Mouse (Mus musculus): ENCODE data around the gene Mapkap1. TPM values are rescaled to one million over a fixed set of nuclear protein-coding genes. Genes with fewer than 3 reads are reported as not detected.

Gene Mapkap1
- polyA plus RNA-seq, 1 experiment: 50.4 TPM

DNA sequence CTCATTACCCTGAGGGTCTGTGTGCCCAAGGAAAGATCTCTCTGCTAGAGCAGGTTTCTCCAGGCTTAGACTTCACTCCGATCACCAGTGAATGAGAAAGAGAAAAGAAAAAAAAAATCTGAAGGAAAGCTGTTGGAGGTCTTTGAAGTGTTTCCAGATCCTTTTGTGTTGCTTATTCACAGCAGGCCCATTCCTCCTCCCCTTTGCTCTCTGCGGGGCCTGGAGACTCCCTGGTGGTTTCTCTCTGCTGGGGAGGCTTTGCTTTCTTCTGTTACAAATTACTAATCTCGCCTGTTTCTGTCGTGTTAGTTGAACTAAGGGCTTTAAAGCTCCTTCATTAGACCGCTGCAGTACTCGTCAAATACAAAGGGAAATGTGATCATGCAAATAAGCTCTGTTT lies 163.8 kb downstream of the Mapkap1 start:
- Histone ChIP-seq H3K4me3 (replicated peaks; ENCODE audit: insufficient read depth, low read depth, low read length) (no peak overlapping the region), H3K27ac (ENCODE audit: insufficient read depth, low read length) (no peak overlapping the region)
- 65% methylated on average over 6 of the region's 6 CpGs for WGBS

GRCm38 (mm10) chr2:34571096-34571495 lies 164.5 kb downstream of the Mapkap1 start:
- Histone ChIP-seq H3K27me3 (ENCODE audit: control insufficient read depth, insufficient read depth, low read length) (no peaks in the 10 kb centered on the region), H3K4me1 (ENCODE audit: control insufficient read depth, insufficient read depth, low read length) (peaks cover 3% of the 10 kb centered on the region), H3K4me3 (replicated peaks; ENCODE audit: insufficient read depth, low read depth, low read length) (no peak overlapping the region), H3K27ac (ENCODE audit: insufficient read depth, low read length) (no peak overlapping the region)
- DNase-seq: no peak
- TF ChIP-seq POLR2A (IDR thresholded peaks at IDR 0.05; ENCODE audit: borderline replicate concordance, insufficient read depth, low read length): no peak
- TF ChIP-seq CTCF (IDR thresholded peaks at IDR 0.05; ENCODE audit: borderline replicate concordance, insufficient read depth, low read depth, low read length): no peak
- 71% methylated on average over 1 of the region's 1 CpGs for WGBS

More for the DNA sequence above, 163.8 kb downstream of the Mapkap1 start:
- TF ChIP-seq CTCF (IDR thresholded peaks at IDR 0.05; ENCODE audit: borderline replicate concordance, insufficient read depth, low read depth, low read length): no peak
- no peak for TF ChIP-seq POLR2A (IDR thresholded peaks at IDR 0.05; ENCODE audit: borderline replicate concordance, insufficient read depth, low read length)
- Histone ChIP-seq H3K27me3 (ENCODE audit: control insufficient read depth, insufficient read depth, low read length) (no peaks in the 10 kb centered on the region), H3K4me1 (ENCODE audit: control insufficient read depth, insufficient read depth, low read length) (peaks cover 3% of the 10 kb centered on the region; the same call in 1 of the 2 replicates)
- DNase-seq: no peak

DNA sequence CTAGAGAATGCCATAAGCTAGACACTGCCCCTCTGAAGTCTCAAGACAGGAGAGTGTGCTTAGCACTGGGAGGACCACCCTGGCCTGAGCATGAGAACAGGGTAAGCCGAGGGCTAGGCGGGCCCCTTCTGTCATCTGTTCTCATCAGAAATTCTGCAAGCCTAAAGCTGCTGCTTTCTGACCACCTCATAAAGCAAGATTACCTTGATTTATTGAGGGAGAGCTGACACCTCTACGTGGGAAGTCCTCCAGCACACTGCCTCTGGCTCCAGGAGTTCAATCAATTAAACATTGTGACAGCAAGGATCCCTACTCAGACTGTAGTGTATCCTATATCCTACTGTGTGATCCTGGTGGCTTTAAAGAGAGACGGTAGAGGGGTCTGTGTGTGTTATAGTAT lies 166.5 kb downstream of the Mapkap1 start:
- H3K4me3 ChIP-seq (replicated peaks; ENCODE audit: insufficient read depth, low read depth, low read length): no peak overlapping the region
- WGBS: 91% methylated on average over 4 of the region's 4 CpGs
- DNase-seq: no peak
- TF ChIP-seq POLR2A (IDR thresholded peaks at IDR 0.05; ENCODE audit: borderline replicate concordance, insufficient read depth, low read length) (no peak), CTCF (IDR thresholded peaks at IDR 0.05; ENCODE audit: borderline replicate concordance, insufficient read depth, low read depth, low read length) (no peak)
- no peaks in the 10 kb centered on the region for H3K27me3 ChIP-seq (ENCODE audit: control insufficient read depth, insufficient read depth, low read length)
- H3K27ac ChIP-seq (ENCODE audit: insufficient read depth, low read length): no peak overlapping the region
- peaks cover 7% of the 10 kb centered on the region for H3K4me1 ChIP-seq (ENCODE audit: control insufficient read depth, insufficient read depth, low read length)

DNA sequence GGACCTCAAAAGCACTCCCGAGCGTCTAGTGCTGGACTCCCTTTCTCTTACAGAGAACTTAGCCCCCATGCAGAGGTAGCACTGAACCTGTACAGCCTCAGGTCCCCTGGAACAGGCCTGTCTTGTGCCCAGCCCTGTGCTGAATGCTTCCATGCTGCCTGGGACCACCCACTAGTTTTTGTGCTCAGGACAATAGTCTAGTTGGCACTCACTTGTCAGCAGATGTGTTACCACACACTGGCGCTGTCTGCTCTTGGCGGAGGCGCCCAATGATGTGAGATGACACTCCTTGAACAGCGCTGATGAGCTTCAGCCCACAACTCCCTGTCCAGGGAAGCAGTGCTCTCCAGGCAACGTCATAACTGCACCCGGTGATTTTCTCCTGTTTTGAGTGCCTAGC lies 182.0 kb downstream of the Mapkap1 start:
- no peaks in the 10 kb centered on the region for H3K4me1 ChIP-seq (ENCODE audit: control insufficient read depth, insufficient read depth, low read length)
- TF ChIP-seq POLR2A (IDR thresholded peaks at IDR 0.05; ENCODE audit: borderline replicate concordance, insufficient read depth, low read length) (no peak), CTCF (IDR thresholded peaks at IDR 0.05; ENCODE audit: borderline replicate concordance, insufficient read depth, low read depth, low read length) (no peak)
- DNase-seq: no peak
- 40% methylated on average over 8 of the region's 8 CpGs for WGBS
- no peaks in the 10 kb centered on the region for H3K27me3 ChIP-seq (ENCODE audit: control insufficient read depth, insufficient read depth, low read length)
- H3K27ac ChIP-seq (ENCODE audit: insufficient read depth, low read length): no peak overlapping the region
- H3K4me3 ChIP-seq (replicated peaks; ENCODE audit: insufficient read depth, low read depth, low read length): no peak overlapping the region

GRCm38 (mm10) chr2:34591721-34592360 lies 185.3 kb downstream of the Mapkap1 start:
- TF ChIP-seq POLR2A (IDR thresholded peaks at IDR 0.05; ENCODE audit: borderline replicate concordance, insufficient read depth, low read length) (no peak), CTCF (IDR thresholded peaks at IDR 0.05; ENCODE audit: borderline replicate concordance, insufficient read depth, low read depth, low read length) (no peak)
- Histone ChIP-seq H3K27me3 (ENCODE audit: control insufficient read depth, insufficient read depth, low read length) (no peaks in the 10 kb centered on the region), H3K4me3 (replicated peaks; ENCODE audit: insufficient read depth, low read depth, low read length) (no peak overlapping the region), H3K4me1 (ENCODE audit: control insufficient read depth, insufficient read depth, low read length) (no peaks in the 10 kb centered on the region), H3K27ac (ENCODE audit: insufficient read depth, low read length) (no peak overlapping the region)
- DNase-seq: no peak
- 82% methylated on average over 16 of the region's 16 CpGs for WGBS

GRCm38 (mm10) chr2:34592361-34592960 lies 185.9 kb downstream of the Mapkap1 start:
- TF ChIP-seq CTCF (IDR thresholded peaks at IDR 0.05; ENCODE audit: borderline replicate concordance, insufficient read depth, low read depth, low read length) (no peak), POLR2A (IDR thresholded peaks at IDR 0.05; ENCODE audit: borderline replicate concordance, insufficient read depth, low read length) (no peak)
- no peak for DNase-seq
- no peaks in the 10 kb centered on the region for H3K27me3 ChIP-seq (ENCODE audit: control insufficient read depth, insufficient read depth, low read length)
- H3K4me3 ChIP-seq (replicated peaks; ENCODE audit: insufficient read depth, low read depth, low read length): no peak overlapping the region
- H3K4me1 ChIP-seq (ENCODE audit: control insufficient read depth, insufficient read depth, low read length): no peaks in the 10 kb centered on the region
- 80% methylated on average over 8 of the region's 8 CpGs for WGBS
- no peak overlapping the region for H3K27ac ChIP-seq (ENCODE audit: insufficient read depth, low read length)

- no peaks in the 10 kb centered on the region for H3K4me1 ChIP-seq (ENCODE audit: control insufficient read depth, insufficient read depth, low read length)
- no peak for TF ChIP-seq POLR2A (IDR thresholded peaks at IDR 0.05; ENCODE audit: borderline replicate concordance, insufficient read depth, low read length)
- no peak for TF ChIP-seq CTCF (IDR thresholded peaks at IDR 0.05; ENCODE audit: borderline replicate concordance, insufficient read depth, low read depth, low read length)
- no peak for DNase-seq
- H3K27ac ChIP-seq (ENCODE audit: insufficient read depth, low read length): no peak overlapping the region
- no peak overlapping the region for H3K4me3 ChIP-seq (replicated peaks; ENCODE audit: insufficient read depth, low read depth, low read length)
- 67% methylated on average over 5 of the region's 5 CpGs for WGBS
- H3K27me3 ChIP-seq (ENCODE audit: control insufficient read depth, insufficient read depth, low read length): no peaks in the 10 kb centered on the region
These were observed 187.4 kb downstream of the Mapkap1 start for GRCm38 (mm10) chr2:34594001-34594400.

DNA sequence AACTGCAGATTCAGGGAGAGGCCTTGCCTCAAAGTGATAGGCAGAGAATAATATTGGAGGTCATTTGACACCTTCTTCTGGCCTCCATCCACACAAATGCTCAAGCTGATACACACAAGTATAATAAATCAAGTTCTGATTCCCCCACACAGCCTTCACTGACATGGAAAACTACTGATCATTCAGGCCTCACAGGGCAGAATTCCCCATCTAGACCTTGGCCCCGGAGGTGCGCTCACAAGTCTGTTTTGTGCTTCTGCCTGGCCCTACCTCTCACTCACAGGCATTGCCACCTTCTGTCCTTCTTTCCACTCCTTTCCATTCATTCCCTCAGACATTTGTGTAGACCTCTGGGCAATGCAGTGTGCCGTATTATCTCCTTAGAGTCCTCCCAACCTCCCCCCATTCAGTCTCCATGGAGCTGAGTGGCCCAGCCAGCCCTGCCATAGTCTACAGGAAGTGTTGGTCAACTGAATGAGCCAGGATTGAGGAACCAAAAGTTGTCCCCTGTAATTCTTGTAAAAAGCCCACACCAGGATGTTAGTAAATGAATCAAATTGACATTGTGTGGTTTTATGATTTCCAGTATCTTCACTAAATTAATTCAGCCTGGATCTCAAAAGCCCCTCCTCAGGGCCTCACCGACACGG lies 193.2 kb downstream of the Mapkap1 start:
- WGBS: 94% methylated on average over 5 of the region's 5 CpGs
- Histone ChIP-seq H3K4me1 (ENCODE audit: control insufficient read depth, insufficient read depth, low read length) (no peaks in the 10 kb centered on the region), H3K4me3 (replicated peaks; ENCODE audit: insufficient read depth, low read depth, low read length) (no peak overlapping the region), H3K27me3 (ENCODE audit: control insufficient read depth, insufficient read depth, low read length) (no peaks in the 10 kb centered on the region), H3K27ac (ENCODE audit: insufficient read depth, low read length) (no peak overlapping the region)
- no peak for DNase-seq
- TF ChIP-seq POLR2A (IDR thresholded peaks at IDR 0.05; ENCODE audit: borderline replicate concordance, insufficient read depth, low read length) (no peak), CTCF (IDR thresholded peaks at IDR 0.05; ENCODE audit: borderline replicate concordance, insufficient read depth, low read depth, low read length) (no peak)

Data from cerebellum, adult 2 months (tissue).